Mouse (Mus musculus) limb, embryonic 14.5 days (tissue): Measurements from ENCODE around the gene Zfhx2. TPM values are rescaled to one million over a fixed set of nuclear protein-coding genes. Genes with fewer than 3 reads are reported as not detected.

Experiments
- ATAC-seq: fragments of 200-750 bp; cut with Nextera tagmentation; 2 replicates; pipeline ENCODE4 v1.8.0; 2017; ENCODE audit warnings: low read depth, moderate number of reproducible peaks, moderate TSS enrichment; ENCODE audit not compliant: low FRiP score
- DNase-seq: peaks from one replicate; pipeline ENCODE4 v3.0.0-alpha.2; 2015; ENCODE audit warnings: low spot score
- H3K27ac ChIP-seq: fragments of 300-500 bp; sonication (generic); replicated peaks from 2 replicates; pipeline ENCODE4 v1.5.1; 2014; ENCODE audit warnings: low read depth, mild to moderate bottlenecking, low read length, moderate library complexity, mixed read lengths
- H3K27me3 ChIP-seq: fragments of 300-500 bp; sonication (generic); 2 replicates; pipeline ENCODE4 v1.6.1; 2014; ENCODE audit warnings: low read length, mixed read lengths; ENCODE audit not compliant: control insufficient read depth, insufficient read depth
- H3K36me3 ChIP-seq: fragments of 300-500 bp; sonication (generic); 2 replicates; pipeline ENCODE4 v1.6.1; 2014; ENCODE audit warnings: mild to moderate bottlenecking, low read length, moderate library complexity, mixed read lengths; ENCODE audit not compliant: control insufficient read depth, insufficient read depth
- H3K4me1 ChIP-seq: fragments of 300-500 bp; sonication (generic); 2 replicates; pipeline ENCODE4 v1.6.1; 2014; ENCODE audit warnings: antibody characterized with exemption, low read length, mixed read lengths; ENCODE audit not compliant: control insufficient read depth, insufficient read depth
- H3K4me2 ChIP-seq: fragments of 300-500 bp; sonication (generic); replicated peaks from 2 replicates; pipeline ENCODE4 v1.6.1; 2014; ENCODE audit warnings: low read depth, mild to moderate bottlenecking, low read length, moderate library complexity; ENCODE audit not compliant: severe bottlenecking
- H3K4me3 ChIP-seq: fragments of 300-500 bp; sonication (generic); replicated peaks from 2 replicates; pipeline ENCODE4 v1.5.1; 2014; ENCODE audit warnings: low read length
- H3K9ac ChIP-seq: fragments of 300-500 bp; sonication (generic); 2 replicates; pipeline ENCODE4 v1.6.1; 2014; ENCODE audit warnings: mild to moderate bottlenecking, low read depth, low read length, moderate library complexity; ENCODE audit not compliant: severe bottlenecking
- H3K9me3 ChIP-seq: fragments of 300-500 bp; sonication (generic); 2 replicates; pipeline ENCODE4 v1.6.1; 2016; ENCODE audit warnings: low read length; ENCODE audit not compliant: control insufficient read depth
- POLR2A ChIP-seq: fragments of 200-500 bp; IDR thresholded peaks from 2 replicates; pipeline ENCODE4 v1.8.0; 2012; ENCODE audit warnings: inconsistent platforms, mild to moderate bottlenecking, moderate library complexity, borderline replicate concordance; ENCODE audit not compliant: insufficient read depth, insufficient read length; ENCODE audit errors: extremely low read depth
- WGBS: fragments of 180-500 bp; shearing (Covaris S2); extraction: QIAGEN DNeasy Blood & Tissue Kit; methylation state at CpG from one replicate; pipeline ENCODE4 v1.1.7; 2014; 5-methylcytosine and 5-hydroxymethylcytosine counted together
- polyA plus RNA-seq, 2 experiments: library from polyadenylated mRNA; depleted of rRNA in 1 of 2; stranded (reverse) in 1 of 2; unstranded in 1 of 2; fragments of >200 nt; fragmentation: Nextera tagmentation in 1 of 2; extraction: Ambion mirVana in 1 of 2; gene quantifications; 2 replicates each; pipeline versions ENCODE4 v1.2.1 to v1.2.3; 2012 to 2014

The Zfhx2 gene
- polyA plus RNA-seq, 2 experiments: 3.7 to 5.3 TPM

GRCm38 (mm10) chr14:55110076-55110475 lies 18.0 kb upstream of the Zfhx2 start:
- H3K9ac ChIP-seq: no peak overlapping the region
- ATAC-seq (no peak), DNase-seq (no peak)
- no peak overlapping the region for H3K4me3 ChIP-seq
- H3K27ac ChIP-seq: no peak overlapping the region
- H3K27me3 ChIP-seq: peaks cover 20% of the 10 kb centered on the region
- no peak for TF ChIP-seq POLR2A
- H3K9me3 ChIP-seq: no peaks in the 10 kb centered on the region
- WGBS: 29% methylated on average over 9 of the region's 9 CpGs
- no peaks in the 10 kb centered on the region; the same call in 1 of the 2 replicates for H3K36me3 ChIP-seq
- no peak overlapping the region for H3K4me2 ChIP-seq
- H3K4me1 ChIP-seq: peaks cover 15% of the 10 kb centered on the region

- Histone ChIP-seq H3K9ac (no peak overlapping the region), H3K36me3 (no peaks in the 10 kb centered on the region; the same call in 1 of the 2 replicates), H3K4me3 (no peak overlapping the region), H3K4me2 (no peak overlapping the region), H3K9me3 (no peaks in the 10 kb centered on the region), H3K4me1 (peaks cover 15% of the 10 kb centered on the region), H3K27ac (no peak overlapping the region), H3K27me3 (peaks cover 15% of the 10 kb centered on the region)
- TF ChIP-seq POLR2A: no peak
- no peak for DNase-seq
- no peak for ATAC-seq
- 11% methylated on average over 19 of the region's 21 CpGs for WGBS
These were observed 17.1 kb upstream of the Zfhx2 start for GRCm38 (mm10) chr14:55109048-55109873.

- ATAC-seq: no peak
- no peak overlapping the region for H3K4me2 ChIP-seq
- WGBS: 35% methylated on average over 9 of the region's 9 CpGs
- H3K36me3 ChIP-seq: no peaks in the 10 kb centered on the region; the same call in 1 of the 2 replicates
- DNase-seq: peak; percentile 31
- TF ChIP-seq POLR2A: no peak
- H3K9me3 ChIP-seq: no peaks in the 10 kb centered on the region
- peaks cover 15% of the 10 kb centered on the region for H3K4me1 ChIP-seq
- peaks cover 7% of the 10 kb centered on the region for H3K27me3 ChIP-seq
- no peak overlapping the region for H3K27ac ChIP-seq
- H3K9ac ChIP-seq: no peak overlapping the region
- H3K4me3 ChIP-seq: no peak overlapping the region
These were observed 16.2 kb upstream of the Zfhx2 start for GRCm38 (mm10) chr14:55108202-55108870.

- no peak overlapping the region for H3K4me3 ChIP-seq
- whole genome bisulfite sequencing: 66% methylated on average over 8 of the region's 8 CpGs
- no peak for TF ChIP-seq POLR2A
These were observed 14.9 kb upstream of the Zfhx2 start for GRCm38 (mm10) chr14:55106990-55107389.

GRCm38 (mm10) chr14:55105836-55106809 lies 14.0 kb upstream of the Zfhx2 start, which contains the start of gene Ap1g2:
Ap1g2 (minus strand) TSS chr14:55106593.
- Histone ChIP-seq H3K27ac (peak within 1 kb of the TSS; percentile 15; the same call in 1 of the 2 replicates), H3K9me3 (no peaks in the 10 kb centered on the region), H3K4me1 (peaks cover 15% of the 10 kb centered on the region), H3K4me3 (peak within 1 kb of the TSS; percentile 43), H3K4me2 (peak within 1 kb of the TSS; percentile 95), H3K9ac (peak within 1 kb of the TSS; percentile 63), H3K27me3 (no peaks in the 10 kb centered on the region), H3K36me3 (peaks cover 2% of the 10 kb centered on the region; the same call in 1 of the 2 replicates)
- peak; percentile 82 for DNase-seq
- under 1% methylated on average over 39 of the region's 39 CpGs for WGBS
- peak; percentile 30; the same call in 1 of the 2 replicates for TF ChIP-seq POLR2A
- peak; percentile 79 for ATAC-seq

More at GRCm38 (mm10) chr14:55106990-55107389, 14.9 kb upstream of the Zfhx2 start:
- no peak overlapping the region for H3K9ac ChIP-seq
- ATAC-seq: no peak
- no peak for DNase-seq
- H3K27ac ChIP-seq: no peak overlapping the region
- no peaks in the 10 kb centered on the region for H3K9me3 ChIP-seq
- H3K36me3 ChIP-seq: no peaks in the 10 kb centered on the region
- no peaks in the 10 kb centered on the region for H3K27me3 ChIP-seq
- H3K4me1 ChIP-seq: peaks cover 15% of the 10 kb centered on the region
- H3K4me2 ChIP-seq: no peak overlapping the region
